ENCODE assay signal across 15 mouse cellular contexts in genomic region chr10:120485461-120485860, GRCm38 (mm10). TPM values are rescaled to one million over a fixed set of nuclear protein-coding genes. Genes with fewer than 3 reads are reported as not detected.
"Had no signal": no experiment of that assay in that cellular context is flagged by ENCODE, and none has a peak within 500 bp of the region (broad histone marks: within the 10 kb centered on the region; RNA-seq: fewer than 3 reads in every experiment).

No protein-coding gene starts in this region.

- DNase-seq: gastrocnemius, postnatal 14 days; gastrocnemius, postnatal 36 days; heart, adult 11 months; heart, adult 2 months; heart, postnatal 14 days; heart, postnatal 36 days; kidney, adult 11 months; kidney, adult 2 months; kidney, adult 9 months; kidney, postnatal 14 days; kidney, postnatal 36 days; layer of hippocampus, adult 9-11 months; layer of hippocampus, postnatal 36 days; left cerebral cortex, postnatal 4 days had no signal

RNA-seq across cellular contexts. Expression of gene Hmga2, which starts 9.2 kb away (rescaled TPM):
- total RNA-seq: gastrocnemius, postnatal 36 days; heart, adult 2 months; heart, postnatal 36 days; liver, adult 2 months had no signal
